Mouse (Mus musculus) kidney, adult 2 months (tissue): Measurements from ENCODE around the gene Ercc1.

Experiments
- CTCF ChIP-seq: fragments of 200-500 bp; conservative IDR thresholded peaks from 2 replicates; pipeline ENCODE4 v1.5.1; 2011; ENCODE audit warnings: low read depth, mild to moderate bottlenecking, control low read depth, low read length, moderate library complexity, mixed read lengths; ENCODE audit not compliant: insufficient read depth, insufficient read length
- POLR2A ChIP-seq: fragments of 200-500 bp; IDR thresholded peaks from one replicate; pipeline ENCODE4 v1.6.1; 2011; ENCODE audit warnings: low read depth, low read length, control low read depth

GRCm38 (mm10) chr7:19305413-19305735 lies 39.2 kb upstream of the Ercc1 start:
- no peak for TF ChIP-seq CTCF
- no peak for TF ChIP-seq POLR2A
